Mouse (Mus musculus) olfactory bulb, adult 2 months (tissue): ENCODE data around the gene Usp3.

ENCODE experiments used
- CTCF ChIP-seq: fragments of 200-500 bp; IDR thresholded peaks from 2 replicates; pipeline ENCODE4 v1.5.1; 2012; ENCODE audit warnings: low read depth, mild to moderate bottlenecking, low read length, moderate library complexity; ENCODE audit not compliant: insufficient read depth
- POLR2A ChIP-seq: fragments of 200-500 bp; IDR thresholded peaks from 2 replicates; pipeline ENCODE4 v1.6.1; 2012; ENCODE audit warnings: mild to moderate bottlenecking, low read depth, low read length, moderate library complexity; ENCODE audit not compliant: insufficient read depth

DNA sequence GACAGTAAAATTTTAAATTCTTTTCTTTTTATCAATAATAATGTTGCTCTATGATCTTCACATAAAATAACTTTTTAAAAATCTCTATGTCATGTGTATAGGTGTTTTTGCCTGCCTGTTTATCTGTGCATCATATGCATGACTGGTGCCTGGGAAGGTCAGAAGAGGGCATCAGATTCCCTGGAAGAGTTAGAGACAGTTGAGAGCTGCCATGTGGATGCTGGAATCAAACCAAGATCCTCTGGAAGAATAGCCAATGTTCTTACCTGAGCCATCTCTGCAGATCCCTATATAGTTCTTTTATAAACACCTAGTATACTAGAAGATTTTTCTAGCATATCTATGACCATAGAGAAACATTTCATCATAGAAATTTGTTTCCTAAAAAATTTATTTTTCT lies 8.8 kb downstream of the Usp3 start:
- TF ChIP-seq CTCF (no peak), POLR2A (no peak)
